Mouse (Mus musculus) induced T-regulatory cell, adult 2 months (primary cell): ENCODE measurements around the gene Cnnm1.

ENCODE experiments used
- DNase-seq: peaks from one replicate; pipeline ENCODE4 v3.0.0-alpha.2; 2012; ENCODE audit warnings: low read depth

Cnnm1 gene

GRCm38 (mm10) chr19:43511621-43512620 lies 71.7 kb downstream of the Cnnm1 start:
- no peak for DNase-seq

- no peak for DNase-seq
Measured at GRCm38 (mm10) chr19:43513874-43514273, 73.6 kb downstream of the Cnnm1 start.

DNA sequence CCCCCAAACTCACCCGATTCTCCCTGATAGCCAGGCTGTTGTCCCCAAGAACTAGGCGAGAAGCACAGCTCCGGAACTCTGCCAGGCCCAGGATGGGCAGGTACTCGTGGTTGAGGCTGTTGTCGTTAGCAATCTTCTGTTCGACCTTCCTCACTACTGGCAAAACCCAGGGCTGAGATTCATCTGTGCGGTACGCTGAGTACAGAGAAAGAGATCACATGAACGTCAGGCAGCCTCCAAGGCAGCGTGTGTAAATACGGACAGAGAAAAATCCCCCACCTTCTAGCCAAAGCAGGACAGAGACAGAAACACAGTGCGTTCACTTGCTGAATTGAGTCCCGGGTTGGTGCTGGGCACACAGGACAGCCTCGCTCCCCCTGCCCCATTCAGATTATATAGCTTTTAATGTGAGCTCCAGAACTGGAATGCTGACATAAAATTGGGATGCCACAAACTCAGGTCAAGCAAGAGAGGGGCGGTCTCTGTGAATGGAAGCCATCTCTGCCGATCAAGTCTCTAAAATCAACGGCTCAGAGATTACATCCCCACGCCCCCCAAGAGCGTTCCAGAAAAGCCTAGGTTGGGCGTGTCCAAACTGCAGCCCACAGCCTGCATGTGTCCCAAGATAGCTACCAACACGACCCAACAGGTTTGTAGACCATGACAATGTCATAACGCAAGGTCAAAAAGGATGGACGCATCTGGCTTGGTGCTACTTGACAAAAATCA lies 75.6 kb downstream of the Cnnm1 start:
- DNase-seq: no peak

DNA sequence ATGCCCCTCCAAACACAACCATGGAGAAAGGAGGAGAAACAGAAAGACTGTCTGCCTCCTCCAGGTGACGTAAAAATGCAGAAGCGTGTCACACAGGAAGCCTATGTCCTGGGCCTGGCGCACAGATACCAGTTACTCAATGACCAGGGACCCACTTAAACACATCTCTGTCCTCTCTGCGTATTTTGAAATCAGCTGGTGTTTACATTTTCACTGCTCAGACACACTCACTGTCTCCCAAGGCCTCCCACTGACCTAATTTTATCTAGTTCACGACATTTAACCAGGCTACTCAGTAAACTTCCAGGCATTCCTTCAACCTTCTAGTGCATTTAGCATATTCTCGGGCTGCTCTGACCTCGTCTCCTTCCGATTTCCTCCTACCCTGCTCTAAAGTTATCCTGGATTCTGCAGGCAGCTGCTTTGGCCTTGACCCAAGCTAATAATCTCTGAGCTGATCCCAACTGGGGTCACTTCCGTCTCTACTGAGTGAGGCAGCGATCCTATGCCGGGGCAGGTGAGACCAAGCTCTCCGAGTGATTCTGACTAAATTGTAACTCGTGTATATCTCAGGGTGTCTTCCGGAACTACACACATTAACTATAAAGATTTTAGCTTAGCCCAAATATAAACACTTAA lies 76.3 kb downstream of the Cnnm1 start:
- no peak for DNase-seq

- no peak for DNase-seq
Measured at GRCm38 (mm10) chr19:43517320-43517719, 77.1 kb downstream of the Cnnm1 start.

- no peak for DNase-seq
Measured at GRCm38 (mm10) chr19:43517808-43518207, 77.6 kb downstream of the Cnnm1 start.

- DNase-seq: no peak
Measured at GRCm38 (mm10) chr19:43518261-43518660, 78.0 kb downstream of the Cnnm1 start.

- no peak for DNase-seq
Measured at GRCm38 (mm10) chr19:43519226-43519625, 79.0 kb downstream of the Cnnm1 start.

GRCm38 (mm10) chr19:43520402-43520801 lies 80.2 kb downstream of the Cnnm1 start:
- peak; percentile 71 for DNase-seq

DNA sequence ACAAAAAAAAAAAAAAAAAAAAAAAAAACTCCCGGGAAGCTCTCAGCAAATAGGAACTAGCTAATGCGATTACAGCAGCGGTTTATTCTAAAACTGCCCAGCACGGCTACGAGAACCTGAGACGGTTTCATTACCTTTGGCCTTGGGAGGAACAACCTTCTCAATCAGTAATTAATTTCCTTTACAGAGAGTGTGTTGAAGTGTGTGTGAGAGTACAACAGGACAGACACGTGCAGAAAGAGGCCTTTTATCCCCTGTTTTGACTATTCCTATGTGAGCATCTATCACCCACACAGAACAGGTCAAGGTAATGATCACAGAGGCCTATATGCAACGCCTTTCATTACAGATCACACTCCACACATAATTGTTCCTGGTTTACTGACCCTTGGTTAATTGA lies 81.1 kb downstream of the Cnnm1 start:
- no peak for DNase-seq

DNA sequence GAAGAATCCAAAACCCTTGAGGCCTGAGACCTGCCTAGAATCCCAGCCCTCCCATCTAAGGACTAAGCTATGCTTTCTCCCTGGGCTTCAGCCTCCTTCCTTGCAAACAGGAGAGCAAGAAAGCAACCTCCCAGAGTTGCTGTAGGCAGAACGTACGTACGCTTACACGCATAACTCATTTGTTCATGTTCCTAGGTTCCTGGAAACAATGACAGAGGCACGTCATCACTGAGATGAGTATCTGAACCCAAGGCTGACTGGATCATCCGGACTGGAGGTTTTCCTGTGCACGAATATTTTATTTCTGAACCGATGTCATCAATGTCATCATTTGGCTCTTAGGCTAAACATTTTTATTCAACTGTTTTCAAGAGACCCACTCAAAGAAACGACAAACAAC lies 81.8 kb downstream of the Cnnm1 start:
- peak; percentile 80 for DNase-seq

- peak; percentile 89 for DNase-seq
Measured at GRCm38 (mm10) chr19:43523551-43523950, 83.3 kb downstream of the Cnnm1 start.

GRCm38 (mm10) chr19:43524187-43525103 lies 84.2 kb downstream of the Cnnm1 start, which contains the start of gene Got1:
Got1 (minus strand) TSS chr19:43524605.
- peak; percentile 97 for DNase-seq

DNA sequence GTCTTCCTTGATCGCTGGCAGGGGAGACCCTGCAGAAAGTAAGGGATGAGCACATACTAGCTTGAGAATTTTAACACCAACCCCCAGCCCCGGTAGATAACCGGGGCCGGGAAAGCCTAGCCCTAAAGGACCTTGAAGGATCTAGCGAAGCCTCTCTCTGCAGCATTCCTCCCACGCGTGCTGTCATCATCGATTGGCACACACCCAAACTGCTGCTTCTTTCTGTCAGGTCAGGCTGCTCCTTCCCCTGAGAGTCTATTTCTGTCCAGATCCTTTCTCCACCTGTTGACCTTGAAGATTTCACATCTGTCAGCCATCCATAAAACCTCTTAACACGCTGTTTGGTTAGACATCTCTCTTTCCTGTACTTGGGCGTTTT lies 84.9 kb downstream of the Cnnm1 start:
- DNase-seq: peak; percentile 61

- DNase-seq: no peak
Measured at GRCm38 (mm10) chr19:43525566-43525965, 85.3 kb downstream of the Cnnm1 start.

DNA sequence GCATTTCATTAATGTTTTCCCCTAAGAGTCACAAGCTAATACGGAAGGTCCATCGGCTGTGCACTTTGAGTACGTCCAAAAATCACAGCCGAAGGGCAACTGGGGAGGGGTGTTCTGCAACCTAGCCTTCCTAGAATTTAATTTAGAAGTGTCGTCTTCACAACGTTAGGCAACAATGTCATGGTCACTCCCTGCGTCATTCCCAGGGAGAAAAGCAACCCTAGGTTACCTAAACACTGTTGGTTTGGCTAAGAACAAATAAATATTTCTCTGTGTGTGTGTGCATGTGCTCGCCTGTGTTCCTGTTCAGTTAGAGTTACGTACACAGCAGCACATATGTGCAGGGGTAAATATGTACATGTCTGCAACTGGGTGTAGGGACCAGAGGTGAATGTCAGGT lies 85.8 kb downstream of the Cnnm1 start:
- no peak for DNase-seq

GRCm38 (mm10) chr19:43527131-43527530 lies 86.9 kb downstream of the Cnnm1 start:
- peak; percentile 47 for DNase-seq

- DNase-seq: no peak
Measured at GRCm38 (mm10) chr19:43528056-43528587, 87.9 kb downstream of the Cnnm1 start.

- DNase-seq: peak; percentile 91
Measured at GRCm38 (mm10) chr19:43530197-43530770, 90.0 kb downstream of the Cnnm1 start.

DNA sequence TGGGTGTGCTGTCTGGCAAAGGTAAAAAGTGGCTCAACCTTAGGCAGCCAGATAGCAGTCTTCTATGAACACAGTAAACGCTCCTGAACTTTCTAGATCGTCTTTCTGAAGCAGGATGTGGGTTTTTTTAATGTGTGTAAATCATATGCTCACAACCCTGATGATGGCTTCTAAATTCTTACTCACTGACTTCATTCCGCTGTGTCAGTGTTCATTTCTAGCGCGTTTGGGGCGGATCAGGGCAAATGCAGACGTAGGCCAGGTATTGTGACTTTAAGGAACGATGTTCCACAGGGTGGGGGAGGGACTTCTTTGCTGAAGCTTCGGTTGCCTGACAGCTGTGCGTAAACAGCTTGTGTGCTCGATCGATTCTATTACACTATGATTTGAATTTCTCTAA lies 90.7 kb downstream of the Cnnm1 start:
- peak; percentile 89 for DNase-seq

GRCm38 (mm10) chr19:43535372-43535771 lies 95.1 kb downstream of the Cnnm1 start:
- DNase-seq: no peak
